Mouse (Mus musculus): ENCODE data around the gene Rbx1.
A peak's percentile ranks its signal among the peaks of the same experiment; 100 is the strongest.
"Not testable (repeated sequence)": the region's sequence is repeated elsewhere in the genome, so short reads cannot be mapped to it uniquely, and the experiment has no call there.

Rbx1 gene

DNA sequence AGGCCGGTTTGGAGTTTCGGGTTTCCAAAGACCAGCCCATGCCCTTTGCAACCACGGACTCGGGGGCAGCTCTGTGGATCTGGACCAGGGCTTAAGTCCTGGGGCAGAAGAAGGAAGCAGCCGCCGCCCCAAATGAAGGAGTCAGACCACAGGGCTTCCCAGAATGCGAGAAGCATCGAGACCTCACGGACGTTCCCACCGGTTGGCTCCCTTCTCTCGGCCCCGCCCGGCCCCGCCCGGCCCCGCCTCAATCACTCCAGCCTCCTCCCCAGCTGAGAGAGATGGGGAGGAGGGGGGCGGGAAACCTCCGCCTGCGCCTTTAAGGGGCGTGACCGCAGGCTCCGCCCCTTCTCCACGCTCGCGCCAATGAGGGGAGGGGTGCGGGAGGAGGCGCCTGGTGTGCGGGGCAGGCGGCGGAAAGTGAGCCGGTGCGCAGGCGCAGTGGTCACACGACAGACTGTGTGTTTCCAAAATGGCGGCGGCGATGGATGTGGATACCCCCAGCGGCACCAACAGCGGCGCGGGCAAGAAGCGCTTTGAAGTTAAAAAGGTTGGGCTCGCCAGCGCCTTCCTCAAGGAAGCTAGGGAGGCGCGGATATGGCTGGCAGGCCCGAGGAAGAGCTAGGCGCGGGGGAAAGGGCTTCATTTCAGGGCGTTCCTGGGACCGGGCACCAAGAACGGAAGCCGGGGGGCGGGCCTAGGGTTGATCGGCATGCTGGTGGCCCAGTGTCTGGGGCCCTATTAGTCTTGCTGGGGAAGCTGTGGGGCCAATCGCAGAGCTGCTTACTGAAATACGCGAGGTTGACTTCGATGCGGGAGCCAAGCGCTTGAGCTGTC is at the start of gene Rbx1:
Rbx1 (plus strand) TSS at position 396 of the 837 bp plus-strand sequence.
- DNase-seq (ENCODE audit: low read depth): peak; percentile 100

DNA sequence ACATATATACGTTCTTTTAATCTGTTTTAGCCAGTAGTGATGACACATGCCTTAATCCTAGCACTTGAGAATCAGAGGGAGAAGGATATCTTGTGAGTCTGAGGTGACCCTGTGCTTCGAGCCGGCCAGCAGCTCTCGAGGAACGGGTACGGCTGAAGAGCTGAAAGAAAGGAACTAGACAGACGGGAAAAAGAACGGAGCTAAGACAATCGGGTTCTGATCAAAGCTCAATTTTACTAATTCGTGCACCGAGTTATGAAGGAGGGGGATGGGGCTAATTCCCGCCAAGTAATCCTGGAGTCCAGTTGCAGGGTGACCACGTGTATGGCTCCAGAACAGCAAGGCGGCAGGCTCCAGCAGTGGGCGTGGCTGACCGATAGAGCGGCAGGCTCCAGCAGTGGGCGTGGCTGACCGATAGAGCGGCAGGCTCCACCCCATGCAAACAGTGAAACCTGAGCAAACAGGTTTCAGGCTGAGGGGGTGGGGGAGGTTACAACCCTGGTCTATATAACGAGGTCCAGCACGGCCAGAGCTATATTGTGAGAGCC is 49.3 kb upstream of the Rbx1 start:
- not testable (repeated sequence) for DNase-seq (ENCODE audit: low read depth)

DNA sequence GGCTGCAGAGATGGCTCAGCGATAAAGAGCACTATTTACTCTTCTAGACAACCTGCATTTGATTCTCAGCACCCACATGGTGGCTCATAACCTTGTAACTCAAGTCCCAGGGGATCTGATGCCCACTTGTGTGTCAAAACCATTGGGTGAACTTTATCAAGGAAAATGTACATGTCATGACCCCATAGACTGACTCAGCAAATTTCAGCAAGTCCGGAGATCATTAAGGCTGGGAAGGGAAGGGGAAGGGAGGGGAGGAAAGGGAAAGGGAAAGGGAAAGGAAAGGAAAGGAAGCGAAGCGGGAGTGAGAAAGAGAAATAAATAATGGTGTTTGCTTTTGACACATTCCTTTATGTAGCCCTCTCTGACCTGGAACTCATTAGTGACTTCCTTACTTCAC is 48.0 kb upstream of the Rbx1 start:
- no peak for DNase-seq (ENCODE audit: low read depth)

DNA sequence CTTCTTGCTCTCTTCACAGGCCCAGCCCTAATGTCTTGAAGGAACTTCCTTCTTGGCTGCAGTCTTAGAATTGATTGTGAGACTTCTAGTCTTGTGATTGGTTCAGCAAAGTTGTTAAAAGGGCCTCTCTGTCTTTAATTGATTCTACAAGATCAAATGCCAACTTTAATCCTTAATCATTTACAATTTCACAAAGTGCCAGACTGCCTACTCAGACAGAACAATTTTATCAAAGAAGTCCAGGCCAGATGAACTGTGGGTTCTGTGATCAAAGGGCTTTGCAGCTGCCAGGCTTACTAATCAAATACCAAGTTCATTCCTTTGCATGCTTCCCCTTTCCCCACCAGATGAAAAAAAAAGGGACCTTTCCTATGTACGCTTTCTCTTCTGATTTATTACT is 44.6 kb upstream of the Rbx1 start:
- no peak for DNase-seq (ENCODE audit: low read depth)

DNA sequence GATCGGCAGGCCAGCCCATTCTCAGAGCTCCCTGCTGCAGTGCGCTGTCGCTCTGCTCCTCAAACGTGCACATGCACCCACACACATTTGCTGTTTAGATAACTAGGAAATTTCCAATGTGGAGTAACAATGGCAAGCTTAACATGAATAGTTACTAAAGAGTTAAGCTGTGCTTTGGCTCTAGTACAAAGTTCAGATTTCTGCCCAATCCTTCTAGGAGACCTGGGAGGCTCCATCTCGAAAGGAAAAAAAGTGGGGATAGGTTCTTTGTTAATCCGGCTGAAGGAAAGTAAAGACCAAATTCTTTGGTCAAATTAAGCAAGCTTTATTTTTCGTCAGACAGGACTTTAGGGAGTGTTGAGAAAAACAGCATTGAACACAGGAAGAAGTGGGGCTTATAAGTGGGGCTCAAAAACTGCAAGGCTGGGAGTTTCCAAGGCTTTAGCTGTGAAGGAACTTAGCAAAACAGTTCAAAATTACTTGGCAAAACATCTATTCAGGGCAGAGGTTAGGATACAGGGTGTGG is 43.9 kb upstream of the Rbx1 start:
- no peak for DNase-seq (ENCODE audit: low read depth)

DNA sequence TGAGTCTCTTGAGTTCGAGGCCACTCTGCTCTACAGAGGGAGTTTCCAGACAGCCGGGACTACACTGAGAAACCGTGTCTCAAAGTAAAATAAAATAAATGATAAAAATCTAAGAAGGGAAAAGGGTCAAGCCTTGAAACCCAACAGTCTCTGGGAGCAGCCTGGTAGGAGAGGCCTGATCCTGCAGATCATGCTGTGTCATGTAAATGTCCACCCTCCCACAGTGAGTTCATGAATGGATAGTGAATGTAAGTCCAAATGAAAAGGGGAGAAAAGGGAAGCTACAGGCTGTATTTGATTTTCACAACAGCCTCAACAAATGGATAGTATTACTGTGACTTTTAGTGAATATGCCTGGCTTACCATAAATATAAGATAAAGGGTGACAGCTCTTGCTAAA is 40.8 kb upstream of the Rbx1 start:
- DNase-seq (ENCODE audit: low read depth): no peak

DNA sequence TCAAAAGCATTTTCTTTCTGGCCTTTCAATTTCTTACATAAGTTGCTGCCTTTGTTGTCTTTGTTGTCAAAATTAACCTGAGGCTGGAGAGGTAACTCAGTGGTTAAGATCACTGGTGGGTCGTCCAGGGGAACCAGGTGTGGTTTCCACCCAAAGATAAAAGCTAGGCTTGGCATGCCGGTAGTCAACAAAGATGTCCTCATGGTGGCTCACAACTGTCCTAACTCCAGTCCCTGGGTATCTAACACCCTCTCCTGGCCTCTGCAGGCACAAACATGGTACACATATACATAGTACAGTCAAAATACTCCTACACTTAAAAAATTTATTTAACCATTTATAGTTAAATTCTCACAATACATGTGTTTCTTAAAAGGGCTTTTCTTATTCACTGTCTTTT is 38.1 kb upstream of the Rbx1 start:
- no peak for DNase-seq (ENCODE audit: low read depth)

DNA sequence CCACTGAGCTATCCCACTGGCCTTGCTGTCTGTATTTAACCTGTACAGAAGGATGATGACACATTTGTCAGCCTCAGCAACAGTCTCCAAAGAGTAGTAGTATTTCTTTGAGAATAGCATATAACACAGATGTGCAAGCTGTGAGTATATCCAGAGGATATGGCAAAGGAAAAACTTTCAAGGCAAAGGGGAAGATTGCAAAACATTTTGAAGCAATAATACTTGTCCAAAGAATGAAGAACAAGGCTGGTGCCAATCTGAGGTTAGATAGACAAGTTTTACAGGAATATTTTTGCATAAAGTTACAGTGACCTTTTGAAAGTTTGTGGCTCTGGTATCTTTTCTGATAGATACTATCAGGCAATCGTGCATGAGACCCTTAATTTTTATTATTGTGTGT is 34.9 kb upstream of the Rbx1 start:
- DNase-seq (ENCODE audit: low read depth): no peak

DNA sequence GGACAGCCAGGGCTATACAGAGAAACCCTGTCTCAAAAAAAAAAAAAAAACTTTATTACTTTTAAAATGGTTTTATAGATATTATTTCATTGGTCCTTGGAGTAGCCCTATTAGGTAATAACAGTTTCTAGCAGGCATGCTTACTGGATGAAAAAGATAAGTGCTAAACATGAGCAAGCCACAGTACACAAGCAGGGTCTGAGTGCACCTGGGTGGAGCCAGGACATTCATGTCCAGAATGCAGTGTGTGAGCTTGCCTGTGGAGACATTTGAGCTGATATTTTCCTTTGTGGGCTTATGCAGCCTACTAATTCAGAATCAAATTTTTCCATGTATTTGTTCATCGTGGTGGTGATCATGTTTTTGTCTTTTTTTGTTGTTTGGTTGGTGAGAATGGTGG is 27.8 kb upstream of the Rbx1 start:
- no peak for DNase-seq (ENCODE audit: low read depth)

DNA sequence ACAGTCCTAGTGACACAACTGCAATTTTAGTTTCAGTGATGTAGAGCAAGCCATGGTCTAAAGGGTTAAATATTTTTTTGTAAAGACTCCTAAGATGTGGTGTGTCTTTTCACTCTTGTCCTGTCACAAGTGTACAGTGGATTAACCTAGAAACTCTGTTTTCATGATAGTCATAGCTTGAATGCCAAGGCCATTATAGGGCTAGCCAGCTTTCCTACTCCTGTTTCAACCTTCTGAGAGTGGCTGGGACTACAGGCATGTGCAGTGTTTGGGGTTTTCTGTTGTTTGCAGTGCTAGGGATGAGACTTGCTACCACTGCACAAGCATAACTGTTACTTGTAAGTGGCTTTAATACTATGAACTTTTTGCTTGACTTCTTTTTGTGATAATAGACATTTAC is 26.9 kb upstream of the Rbx1 start:
- DNase-seq (ENCODE audit: low read depth): no peak

DNA sequence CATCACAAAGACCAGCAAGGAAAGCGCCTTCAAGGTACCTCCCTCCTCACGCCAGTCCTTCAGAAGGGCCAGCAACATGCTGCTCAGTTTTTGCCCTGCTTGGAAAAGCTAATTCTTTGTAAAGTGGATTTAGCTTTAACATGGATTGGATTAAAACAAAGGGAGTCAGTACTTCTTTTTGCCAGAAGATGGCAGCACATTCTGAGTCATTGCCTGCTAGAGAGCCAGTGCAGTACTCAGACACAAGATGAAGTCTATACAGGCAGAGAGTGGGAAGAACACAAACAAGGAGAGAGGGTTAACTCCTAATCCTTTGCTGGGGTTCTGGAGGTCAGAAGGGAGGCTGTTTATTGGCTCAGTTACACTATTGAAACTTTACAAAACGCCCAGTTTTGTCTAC is 17.6 kb upstream of the Rbx1 start:
- DNase-seq (ENCODE audit: low read depth): peak; percentile 92

DNA sequence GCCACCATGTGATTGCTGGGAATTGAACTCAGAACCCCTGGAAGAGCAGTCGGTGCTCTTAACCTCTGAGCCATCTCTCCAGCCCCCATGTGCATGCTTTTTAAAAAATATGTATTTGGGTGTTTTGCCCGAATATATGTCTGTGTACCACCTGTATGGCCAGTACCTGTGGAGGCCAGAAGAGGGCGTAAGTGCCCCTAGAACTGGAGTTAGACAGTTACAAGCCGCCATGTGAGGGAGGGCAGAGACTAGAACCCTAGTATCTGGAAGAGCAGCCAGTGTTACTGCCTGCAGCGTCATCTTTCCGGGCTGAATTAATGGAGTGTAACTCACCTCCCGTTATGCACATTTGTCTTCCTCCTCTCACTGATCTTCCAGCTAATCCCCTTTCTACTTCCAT is 4.6 kb upstream of the Rbx1 start:
- no peak for DNase-seq (ENCODE audit: low read depth)

DNA sequence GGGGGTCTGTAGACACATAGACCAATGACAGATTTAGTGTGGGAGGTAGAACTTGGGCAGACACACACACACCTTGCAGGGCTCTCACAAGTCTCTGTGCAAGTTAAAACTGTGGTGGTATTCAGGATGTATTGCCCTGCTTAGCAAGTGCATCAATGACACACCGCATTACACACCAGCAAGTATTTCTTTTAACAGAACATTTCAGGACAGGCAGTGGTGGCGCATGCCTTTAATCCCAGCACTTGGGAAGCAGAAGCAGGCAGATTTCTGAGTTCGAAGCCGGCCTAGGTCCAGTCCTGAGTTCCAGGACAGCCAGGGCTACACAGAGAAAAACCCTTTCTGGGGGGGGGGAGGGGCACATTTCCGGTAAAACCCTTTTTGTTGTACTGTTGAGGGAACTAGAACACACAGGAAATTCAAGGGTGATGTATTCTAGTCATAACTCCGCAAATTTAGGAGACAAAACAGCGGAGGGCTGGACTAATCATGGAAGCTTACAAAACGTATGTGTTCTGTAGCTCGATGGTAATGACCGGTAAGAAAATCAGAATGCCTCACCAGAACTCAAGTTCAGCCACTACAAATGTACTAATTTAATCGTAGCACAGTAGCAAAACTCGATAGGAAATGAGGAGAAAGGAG is 958 bp upstream of the Rbx1 start:
- peak; percentile 22 for DNase-seq (ENCODE audit: low read depth)

DNA sequence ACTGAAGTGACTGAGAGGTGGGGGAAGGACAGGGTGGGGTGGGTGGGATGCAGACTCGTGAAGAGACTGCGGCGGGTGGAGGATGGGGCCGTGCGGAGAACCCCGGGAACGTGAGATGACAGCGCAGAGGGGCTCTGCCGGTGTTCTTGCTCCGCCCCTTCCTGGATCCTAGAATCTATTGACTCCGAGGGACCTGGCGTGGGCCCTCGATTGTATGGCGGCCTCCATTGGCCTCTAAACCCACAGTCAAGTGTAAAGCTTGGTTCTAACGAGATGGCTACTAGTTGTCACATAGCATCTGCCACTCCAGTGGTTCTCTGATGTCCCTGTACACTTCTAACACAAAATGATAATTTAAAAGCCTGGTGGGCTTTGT is 630 bp downstream of the Rbx1 start:
- DNase-seq (ENCODE audit: low read depth): no peak

DNA sequence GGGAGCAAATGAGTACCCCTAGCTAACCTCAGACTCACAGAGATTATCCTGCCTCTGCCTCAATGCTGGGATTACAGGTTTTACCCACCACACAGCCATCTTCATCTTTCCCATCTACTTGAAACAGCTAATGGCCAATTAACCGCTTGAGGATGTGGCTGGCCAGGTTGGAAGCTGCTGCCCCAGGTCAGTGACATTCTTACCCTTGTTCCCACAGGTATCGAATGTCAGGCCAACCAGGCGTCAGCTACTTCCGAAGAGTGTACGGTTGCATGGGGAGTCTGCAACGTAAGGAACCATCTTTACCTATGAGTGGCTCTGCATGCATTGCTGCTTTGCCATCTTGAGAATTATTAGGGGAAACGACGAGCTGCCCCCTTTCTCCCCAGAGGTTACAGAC is 4.6 kb downstream of the Rbx1 start:
- DNase-seq (ENCODE audit: low read depth): no peak

DNA sequence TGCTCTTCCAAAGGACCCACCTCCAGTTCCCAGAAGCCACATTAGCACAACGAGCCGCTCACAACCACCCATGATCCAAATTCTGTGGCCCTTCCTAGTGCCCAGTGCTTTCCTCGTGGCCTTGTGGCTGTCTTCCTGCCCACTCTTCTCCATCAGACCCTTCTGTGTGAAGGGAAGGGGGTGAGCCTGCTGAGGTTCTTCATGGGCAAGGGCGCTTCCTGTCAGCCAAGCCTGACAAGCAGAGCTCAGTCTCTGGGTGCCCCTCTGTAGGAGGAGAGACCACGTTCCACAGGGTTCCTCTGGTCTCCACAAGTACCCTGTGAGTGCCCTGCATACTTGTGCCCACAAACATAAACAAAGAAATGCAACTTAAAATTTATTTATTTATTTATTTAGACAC is 6.2 kb downstream of the Rbx1 start:
- no peak for DNase-seq (ENCODE audit: low read depth)

DNA sequence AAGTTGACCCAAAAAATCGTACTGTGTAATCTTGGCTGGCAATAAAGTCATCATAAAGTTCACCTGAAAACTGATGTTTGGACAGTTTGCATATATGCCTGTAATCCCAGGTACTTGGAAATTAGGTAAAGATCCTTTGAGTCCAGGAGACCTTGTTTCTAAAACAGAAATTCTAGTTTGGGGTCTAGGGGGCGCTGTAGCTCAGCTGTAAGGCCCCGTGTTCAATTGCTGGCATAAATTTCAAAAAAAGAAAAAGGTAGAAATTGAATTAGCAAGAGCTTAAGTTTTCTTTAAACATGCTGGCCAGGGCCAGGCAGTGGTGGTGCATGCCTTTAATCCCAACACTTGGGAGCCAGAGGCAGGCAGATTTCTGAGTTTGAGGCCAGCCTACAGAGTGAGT is 9.6 kb downstream of the Rbx1 start:
- peak; percentile 69 for DNase-seq (ENCODE audit: low read depth)

DNA sequence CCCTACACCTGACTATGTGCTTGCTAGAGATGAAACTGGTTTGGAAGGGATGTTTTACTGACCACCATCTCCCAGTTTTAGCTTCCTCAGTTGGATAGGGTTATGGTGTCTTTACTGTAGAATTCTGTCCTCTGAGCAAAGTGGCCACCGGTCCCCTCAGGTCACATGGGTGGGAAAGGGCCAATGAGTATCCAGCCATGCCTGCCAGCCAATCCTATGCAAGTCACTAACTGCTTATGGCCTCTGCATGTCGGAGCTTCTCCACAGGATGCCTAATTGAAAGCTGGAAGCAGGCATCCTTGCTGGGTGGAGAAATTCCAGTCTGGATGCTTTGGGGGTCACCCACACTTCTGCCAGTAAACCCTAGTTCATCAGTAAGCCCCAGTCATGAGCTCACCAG is 10.5 kb downstream of the Rbx1 start:
- DNase-seq (ENCODE audit: low read depth): no peak

DNA sequence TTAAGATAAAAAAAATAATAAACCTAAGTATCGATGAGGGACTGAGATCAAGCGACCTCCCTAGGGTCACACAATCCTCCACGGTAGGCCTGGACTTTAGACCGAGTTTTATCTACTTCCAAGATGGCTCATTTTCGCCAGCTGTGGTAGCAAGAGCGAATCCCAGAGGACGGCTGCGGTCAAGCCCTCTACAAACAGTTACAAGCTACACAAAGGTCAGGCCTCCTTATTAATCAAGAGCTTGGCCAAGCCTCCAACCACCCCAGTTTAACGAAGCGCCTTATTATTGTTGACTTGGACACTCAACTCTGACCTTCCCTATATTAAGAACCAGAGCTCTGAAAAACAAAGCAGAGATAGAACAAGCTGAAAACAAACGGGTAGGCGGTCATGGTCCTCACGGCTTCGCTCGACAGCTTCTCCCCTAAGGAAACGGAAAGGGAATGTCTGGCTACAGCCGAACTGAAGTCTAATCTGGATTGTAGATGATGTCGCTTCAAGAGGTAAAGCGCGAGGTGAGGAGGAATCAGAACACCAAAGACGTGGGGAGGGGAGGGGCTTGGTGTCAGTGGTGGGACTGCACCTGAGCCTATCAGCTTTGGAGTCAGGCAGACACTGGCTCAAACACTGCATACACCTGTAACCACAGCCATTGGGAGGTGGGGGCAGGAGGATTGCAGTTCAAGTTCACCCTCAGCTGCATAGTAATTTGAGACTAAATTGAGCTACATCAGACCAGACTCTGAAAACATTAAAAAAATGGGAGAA is 13.5 kb downstream of the Rbx1 start:
- no peak for DNase-seq (ENCODE audit: low read depth)

DNA sequence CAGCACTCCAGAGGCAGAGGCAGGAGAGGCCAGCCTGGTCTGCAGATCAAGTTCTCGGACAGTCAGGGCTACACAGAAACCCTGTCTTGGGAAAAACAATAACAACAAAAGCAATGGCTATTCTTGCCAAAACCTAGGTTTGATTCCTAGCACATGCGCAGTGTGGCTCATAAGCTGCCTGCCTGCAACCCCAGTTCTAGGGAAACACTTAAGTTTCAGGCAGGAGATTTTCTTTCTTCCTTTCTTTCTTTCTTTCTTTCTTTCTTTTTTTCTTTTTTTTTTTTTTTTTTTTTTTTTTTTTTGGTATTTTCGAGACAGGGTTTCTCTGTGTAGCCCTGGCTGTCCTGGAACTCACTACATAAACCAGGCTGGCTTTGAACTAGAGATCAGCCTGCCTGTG is 14.2 kb downstream of the Rbx1 start:
- DNase-seq (ENCODE audit: low read depth): not testable (repeated sequence)

DNA sequence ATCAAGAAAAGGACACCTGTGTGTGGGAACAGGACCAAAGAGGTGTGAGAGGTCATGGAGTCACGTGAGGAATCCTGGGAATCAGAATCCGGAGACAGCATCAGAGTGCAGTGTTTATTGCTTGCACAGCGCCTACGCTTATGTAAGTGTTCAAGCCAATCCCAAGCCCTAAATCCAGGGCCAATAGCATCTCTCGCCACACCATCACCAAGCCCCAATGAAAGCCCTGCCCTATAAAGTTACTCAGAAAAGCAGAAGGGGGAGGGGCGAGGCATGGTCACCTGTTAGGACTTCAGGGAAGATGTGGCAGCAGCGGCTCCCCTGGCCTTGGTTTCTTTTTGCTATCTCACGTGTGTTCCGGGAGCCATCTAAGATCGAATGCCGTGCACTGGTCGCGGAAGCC is 14.9 kb downstream of the Rbx1 start:
- no peak for DNase-seq (ENCODE audit: low read depth)

DNA sequence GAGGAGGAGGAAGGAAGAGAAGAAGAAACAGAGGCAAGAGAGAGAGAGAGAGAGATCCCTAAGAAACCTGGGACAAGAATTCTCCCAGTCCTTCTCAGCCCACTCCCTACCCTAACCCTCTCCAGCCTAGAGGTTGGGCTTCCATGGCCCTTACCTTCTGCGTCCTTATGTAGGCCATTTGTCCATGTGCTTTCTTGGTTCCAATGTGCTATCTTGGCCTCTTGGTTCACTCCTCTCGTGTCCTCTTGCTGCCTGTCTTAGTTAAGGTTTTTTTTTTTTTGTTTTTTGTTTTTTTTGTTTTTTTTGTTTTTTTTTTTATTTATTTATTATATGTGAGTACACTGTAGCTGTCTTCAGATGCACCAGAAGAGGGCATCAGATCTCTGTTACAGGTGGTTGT is 16.9 kb downstream of the Rbx1 start:
- no peak for DNase-seq (ENCODE audit: low read depth)

DNA sequence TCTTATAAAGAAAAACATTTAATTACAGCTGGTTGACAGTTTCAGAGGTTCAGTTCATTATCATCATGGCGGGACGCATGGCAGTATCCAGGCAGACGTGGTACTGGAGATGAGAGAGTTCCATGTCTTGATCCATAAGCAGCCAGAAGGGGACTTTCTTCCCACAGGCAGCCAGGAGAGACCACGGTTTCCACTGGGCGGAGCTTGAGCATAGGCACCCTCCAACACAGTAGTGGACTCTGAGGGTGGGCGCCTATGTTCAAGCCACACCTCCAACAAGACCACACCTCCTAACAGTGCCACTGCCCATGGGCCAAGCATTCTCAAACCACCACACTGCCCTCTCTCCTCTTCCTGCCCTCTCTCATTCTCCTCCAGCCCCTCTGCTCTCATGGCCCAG is 17.6 kb downstream of the Rbx1 start:
- DNase-seq (ENCODE audit: low read depth): no peak

Data from NIH3T3 (cell line).